Mouse (Mus musculus) forebrain, embryonic 12.5 days (tissue): ENCODE data around the gene Slc25a11. TPM values are rescaled to one million over a fixed set of nuclear protein-coding genes. Genes with fewer than 3 reads are reported as not detected.
A peak's percentile ranks its signal among the peaks of the same experiment; 100 is the strongest.

Experiments used
- ATAC-seq: fragments of 200-750 bp; cut with Nextera tagmentation; 2 replicates; pipeline ENCODE4 v1.8.0; 2017; ENCODE audit warnings: moderate TSS enrichment; ENCODE audit not compliant: low FRiP score
- H3K27ac ChIP-seq: fragments of 300-500 bp; sonication (generic); 2 replicates; pipeline ENCODE4 v1.5.1; 2016; ENCODE audit warnings: mild to moderate bottlenecking
- H3K27me3 ChIP-seq: fragments of 300-500 bp; sonication (generic); 2 replicates; pipeline ENCODE4 v1.6.1; 2016; ENCODE audit warnings: mild to moderate bottlenecking
- H3K36me3 ChIP-seq: fragments of 300-500 bp; sonication (generic); replicated peaks from 2 replicates; pipeline ENCODE4 v1.6.1; 2016; ENCODE audit warnings: mild to moderate bottlenecking
- H3K4me1 ChIP-seq: fragments of 300-500 bp; sonication (generic); 2 replicates; pipeline ENCODE4 v1.6.1; 2016
- H3K4me2 ChIP-seq: fragments of 300-500 bp; sonication (generic); 2 replicates; pipeline ENCODE4 v1.6.1; 2016; ENCODE audit warnings: mild to moderate bottlenecking, moderate library complexity
- H3K4me3 ChIP-seq: fragments of 300-500 bp; sonication (generic); replicated peaks from 2 replicates; pipeline ENCODE4 v1.5.1; 2016; ENCODE audit warnings: mild to moderate bottlenecking
- H3K9ac ChIP-seq: fragments of 300-500 bp; sonication (generic); 2 replicates; pipeline ENCODE4 v1.6.1; 2016; ENCODE audit warnings: mild to moderate bottlenecking
- H3K9me3 ChIP-seq: fragments of 300-500 bp; sonication (generic); 2 replicates; pipeline ENCODE4 v1.6.1; 2016
- WGBS: fragments of 180-500 bp; shearing (Covaris S2); methylation state at CpG from one replicate; pipeline ENCODE4 v1.1.7; 2016; 5-methylcytosine and 5-hydroxymethylcytosine counted together
- polyA plus RNA-seq: library from polyadenylated mRNA; unstranded; fragments of >200 nt; fragmentation: Nextera tagmentation; extraction: Ambion mirVana; gene quantifications from 2 replicates; pipeline ENCODE4 v1.2.1, GENCODE M21; 2016

Slc25a11 gene
- polyA plus RNA-seq, 1 experiment from 2014 or later: 141 TPM

GRCm38 (mm10) chr11:70654198-70654922 is 7.1 kb upstream of the Slc25a11 start, which contains the start of gene Pfn1:
Gene Pfn1 (minus strand): TSS chr11:70654644.
- Histone ChIP-seq H3K9ac (peak within 1 kb of the TSS; percentile 97), H3K27me3 (peaks cover 3% of the 10 kb centered on the region; the same call in 1 of the 2 replicates), H3K4me3 (peak within 1 kb of the TSS; percentile 98), H3K9me3 (no peaks in the 10 kb centered on the region), H3K36me3 (peaks cover 32% of the 10 kb centered on the region), H3K4me2 (peak within 1 kb of the TSS; percentile 96), H3K4me1 (peaks cover 44% of the 10 kb centered on the region), H3K27ac (peak within 1 kb of the TSS; percentile 98)
- ATAC-seq: peak; percentile 49
- under 1% methylated on average over 56 of the region's 61 CpGs for WGBS

- ATAC-seq: peak; percentile 65
- Histone ChIP-seq H3K36me3 (peaks cover 40% of the 10 kb centered on the region), H3K4me1 (peaks cover 52% of the 10 kb centered on the region), H3K9me3 (no peaks in the 10 kb centered on the region), H3K4me2 (peak overlapping the region; percentile 96), H3K27me3 (peaks cover 3% of the 10 kb centered on the region; the same call in 1 of the 2 replicates), H3K27ac (peak overlapping the region; percentile 98), H3K9ac (peak overlapping the region; percentile 97), H3K4me3 (peak overlapping the region; percentile 98)
- 1% methylated on average over 60 of the region's 63 CpGs for WGBS
Observed at GRCm38 (mm10) chr11:70653345-70654197, 6.3 kb upstream of the Slc25a11 start.

- peaks cover 59% of the 10 kb centered on the region for H3K4me1 ChIP-seq
Observed at GRCm38 (mm10) chr11:70652884-70653344, 5.6 kb upstream of the Slc25a11 start.

GRCm38 (mm10) chr11:70652029-70652883 is 5.0 kb upstream of the Slc25a11 start:
- peak overlapping the region; percentile 98 for H3K4me3 ChIP-seq
- H3K9me3 ChIP-seq: no peaks in the 10 kb centered on the region
- H3K4me2 ChIP-seq: peak overlapping the region; percentile 96
- H3K27me3 ChIP-seq: peaks cover 3% of the 10 kb centered on the region; the same call in 1 of the 2 replicates
- H3K27ac ChIP-seq: no peak overlapping the region; the same call in 1 of the 2 replicates
- 70% methylated on average over 12 of the region's 12 CpGs for WGBS
- H3K9ac ChIP-seq: peak overlapping the region; percentile 97
- peaks cover 43% of the 10 kb centered on the region for H3K36me3 ChIP-seq
- ATAC-seq: no peak
- H3K4me1 ChIP-seq: peaks cover 60% of the 10 kb centered on the region

More at GRCm38 (mm10) chr11:70652884-70653344, 5.6 kb upstream of the Slc25a11 start:
- Histone ChIP-seq H3K4me3 (peak overlapping the region; percentile 98), H3K4me2 (peak overlapping the region; percentile 96), H3K9ac (peak overlapping the region; percentile 97), H3K27ac (peak overlapping the region; percentile 98), H3K36me3 (peaks cover 43% of the 10 kb centered on the region), H3K9me3 (no peaks in the 10 kb centered on the region), H3K27me3 (peaks cover 3% of the 10 kb centered on the region; the same call in 1 of the 2 replicates)
- WGBS: 62% methylated on average over 6 of the region's 6 CpGs
- ATAC-seq: no peak

- Histone ChIP-seq H3K4me3 (no peak overlapping the region), H3K4me1 (peaks cover 54% of the 10 kb centered on the region), H3K27me3 (no peaks in the 10 kb centered on the region), H3K27ac (no peak overlapping the region), H3K9ac (no peak overlapping the region), H3K9me3 (no peaks in the 10 kb centered on the region), H3K36me3 (peaks cover 43% of the 10 kb centered on the region), H3K4me2 (no peak overlapping the region)
- 82% methylated on average over 2 of the region's 2 CpGs for WGBS
- no peak for ATAC-seq
Observed at GRCm38 (mm10) chr11:70651391-70651790, 4.1 kb upstream of the Slc25a11 start.

- WGBS: 85% methylated on average over 12 of the region's 12 CpGs
- no peak overlapping the region for H3K27ac ChIP-seq
Observed at GRCm38 (mm10) chr11:70650322-70651175, 3.3 kb upstream of the Slc25a11 start.

GRCm38 (mm10) chr11:70649185-70649734 is 2.0 kb upstream of the Slc25a11 start:
- Histone ChIP-seq H3K27me3 (no peaks in the 10 kb centered on the region), H3K4me3 (no peak overlapping the region)

More at GRCm38 (mm10) chr11:70650322-70651175, 3.3 kb upstream of the Slc25a11 start:
- Histone ChIP-seq H3K9ac (no peak overlapping the region), H3K27me3 (no peaks in the 10 kb centered on the region), H3K4me1 (peaks cover 54% of the 10 kb centered on the region), H3K4me3 (no peak overlapping the region), H3K4me2 (no peak overlapping the region), H3K9me3 (no peaks in the 10 kb centered on the region), H3K36me3 (peaks cover 43% of the 10 kb centered on the region)
- no peak for ATAC-seq

GRCm38 (mm10) chr11:70648512-70648911 is 1.2 kb upstream of the Slc25a11 start:
- H3K9ac ChIP-seq: peak overlapping the region; percentile 87
- H3K4me2 ChIP-seq: peak overlapping the region; percentile 100
- ATAC-seq: no peak

More at GRCm38 (mm10) chr11:70649185-70649734, 2.0 kb upstream of the Slc25a11 start:
- whole genome bisulfite sequencing: 87% methylated on average over 8 of the region's 8 CpGs
- H3K36me3 ChIP-seq: peaks cover 55% of the 10 kb centered on the region
- H3K4me1 ChIP-seq: peaks cover 57% of the 10 kb centered on the region
- no peak overlapping the region for H3K27ac ChIP-seq
- H3K9me3 ChIP-seq: no peaks in the 10 kb centered on the region
- peak overlapping the region; percentile 8; the same call in 1 of the 2 replicates for H3K4me2 ChIP-seq
- no peak overlapping the region for H3K9ac ChIP-seq
- ATAC-seq: no peak

GRCm38 (mm10) chr11:70647716-70648420 is 589 bp upstream of the Slc25a11 start:
- Histone ChIP-seq H3K4me1 (peaks cover 54% of the 10 kb centered on the region), H3K27ac (peak overlapping the region; percentile 93), H3K4me3 (peak overlapping the region; percentile 78), H3K9me3 (no peaks in the 10 kb centered on the region), H3K36me3 (peaks cover 67% of the 10 kb centered on the region), H3K4me2 (peak overlapping the region; percentile 100), H3K9ac (peak overlapping the region; percentile 87), H3K27me3 (no peaks in the 10 kb centered on the region)
- peak; percentile 14; the same call in 1 of the 2 replicates for ATAC-seq
- 4% methylated on average over 28 of the region's 28 CpGs for WGBS

More at GRCm38 (mm10) chr11:70648512-70648911, 1.2 kb upstream of the Slc25a11 start:
- no peak overlapping the region for H3K27ac ChIP-seq
- 84% methylated on average over 4 of the region's 4 CpGs for WGBS
- H3K27me3 ChIP-seq: no peaks in the 10 kb centered on the region
- H3K4me1 ChIP-seq: peaks cover 57% of the 10 kb centered on the region
- H3K36me3 ChIP-seq: peaks cover 60% of the 10 kb centered on the region
- no peaks in the 10 kb centered on the region for H3K9me3 ChIP-seq
- H3K4me3 ChIP-seq: peak overlapping the region; percentile 78

GRCm38 (mm10) chr11:70646259-70646555 is 1.1 kb downstream of the Slc25a11 start:
- H3K9ac ChIP-seq: peak overlapping the region; percentile 86
- peak overlapping the region; percentile 92 for H3K27ac ChIP-seq
- no peaks in the 10 kb centered on the region for H3K9me3 ChIP-seq
- peak overlapping the region; percentile 73 for H3K4me2 ChIP-seq
- no peak for ATAC-seq
- WGBS: 17% methylated on average over 3 of the region's 3 CpGs
- peaks cover 42% of the 10 kb centered on the region for H3K4me1 ChIP-seq
- H3K36me3 ChIP-seq: peaks cover 56% of the 10 kb centered on the region
- peak overlapping the region; percentile 78 for H3K4me3 ChIP-seq
- H3K27me3 ChIP-seq: no peaks in the 10 kb centered on the region
